Mouse (Mus musculus): ENCODE data around the gene Disc1. TPM values are rescaled to one million over a fixed set of nuclear protein-coding genes. Genes with fewer than 3 reads are reported as not detected.

The Disc1 gene
- total and polyA plus RNA-seq, 3 experiments, result not detected

DNA sequence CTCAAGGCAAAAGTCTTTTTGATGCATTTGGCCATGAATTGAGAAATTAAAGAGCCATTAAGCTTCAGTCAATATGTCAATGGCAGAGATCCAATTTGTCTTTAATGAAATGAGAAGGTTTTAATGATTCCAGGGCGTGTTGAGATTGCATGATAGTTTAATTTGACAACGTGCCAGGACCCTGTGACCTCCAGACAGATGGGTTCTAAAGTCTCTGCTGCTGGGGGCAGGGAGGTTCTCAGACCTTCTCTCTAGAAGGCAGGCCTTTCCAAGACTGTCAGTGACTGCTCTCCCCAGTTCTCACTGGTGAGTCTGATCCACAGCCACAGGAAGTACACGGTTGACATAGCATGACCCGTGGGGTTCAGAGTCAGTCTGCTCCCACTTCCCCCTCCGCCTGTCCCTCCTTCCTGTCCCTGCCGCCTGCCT lies 170.3 kb downstream of the Disc1 start:
- no peak overlapping the region for H3K4me2 ChIP-seq (ENCODE audit: insufficient read depth, low read depth, poor library complexity, severe bottlenecking)
- H3K9me3 ChIP-seq (replicated peaks; ENCODE audit: low read length), result no peaks in the 10 kb centered on the region
- dilution Hi-C loops (cut with MboI; ENCODE audit: extremely low pct_ligation_motif_present, extremely low pct_unique_long_range_greater_than_20kb, low sequenced_read_pairs), result no loop called here
- no peak for TF ChIP-seq USF1 (IDR thresholded peaks at IDR 0.05; ENCODE audit: low read depth, low read length)
- no peak for TF ChIP-seq IRF4 (IDR thresholded peaks at IDR 0.05; ENCODE audit: low read depth, low read length)
- no peak for TF ChIP-seq NELFE (IDR thresholded peaks at IDR 0.05; ENCODE audit: low read depth, low read length)
- no peak for TF ChIP-seq MEF2A (IDR thresholded peaks at IDR 0.05; ENCODE audit: borderline replicate concordance, low read depth, low read length)
- TF ChIP-seq TCF12 (IDR thresholded peaks at IDR 0.05; ENCODE audit: low read depth, low read length), result no peak
- no peak for TF ChIP-seq RAD21 (IDR thresholded peaks at IDR 0.05; ENCODE audit: low read depth, low read length)
- TF ChIP-seq BHLHE40 (IDR thresholded peaks at IDR 0.05; ENCODE audit: low read depth, low read length), result no peak
- TF ChIP-seq SMC3 (IDR thresholded peaks at IDR 0.05; ENCODE audit: low read depth, low read length), result no peak
- peaks cover 0 to 13% of the 10 kb centered on the region in 2 experiments; a peak in 1 of 4 replicates for H3K4me1 ChIP-seq (ENCODE audit: control insufficient read depth in 1 of 2, insufficient read depth in 2 of 2)
- in situ Hi-C loops (cut with MboI; ENCODE audit: low pct_ligation_motif_present, low pct_unique_long_range_greater_than_20kb, low sequenced_read_pairs), result no loop called here
- H3K27me3 ChIP-seq (replicated peaks), result peaks cover 4% of the 10 kb centered on the region
- no peak for DNase-seq (ENCODE audit: extremely low read depth)
- no peaks in the 10 kb centered on the region for H3K79me2 ChIP-seq (replicated peaks; ENCODE audit: control insufficient read depth, extremely low read depth, insufficient read depth, poor library complexity, severe bottlenecking)
- H3K9ac ChIP-seq (ENCODE audit: insufficient read depth, low read depth), result no peak overlapping the region
- H3K36me3 ChIP-seq (replicated peaks in 1 of 2; ENCODE audit: control insufficient read depth in 1 of 2, insufficient read depth in 1 of 2, low read length in 1 of 2), result no peaks in the 10 kb centered on the region
- H3K27ac ChIP-seq (ENCODE audit: insufficient read depth, low read depth), result no peak overlapping the region
- no peak overlapping the region for H3K4me3 ChIP-seq (replicated peaks in 1 of 3; ENCODE audit: low read depth in 2 of 3, low read length in 2 of 3, poor library complexity in 1 of 3)

- TF ChIP-seq IRF4 (IDR thresholded peaks at IDR 0.05; ENCODE audit: low read depth, low read length), result no peak
- TF ChIP-seq JUND (conservative IDR thresholded peaks at IDR 0.05; ENCODE audit: low read depth, low read length), result no peak
- TF ChIP-seq CTCF (conservative IDR thresholded peaks at IDR 0.05 in 1 of 2, IDR thresholded peaks at IDR 0.05 in 1 of 2; ENCODE audit: low read depth in 2 of 2, low read length in 2 of 2), result no peak
- no peak for TF ChIP-seq ZMIZ1 (IDR thresholded peaks at IDR 0.05; ENCODE audit: low read depth, low read length)
- no peak for TF ChIP-seq CHD2 (IDR thresholded peaks at IDR 0.05; ENCODE audit: low read length)
- no peak for TF ChIP-seq EP300 (IDR thresholded peaks at IDR 0.05; ENCODE audit: low read length)
- Histone ChIP-seq H3K36me3 (replicated peaks in 1 of 2; ENCODE audit: control insufficient read depth in 1 of 2, insufficient read depth in 1 of 2, low read length in 1 of 2) (no peaks in the 10 kb centered on the region), H3K4me3 (replicated peaks in 1 of 3; ENCODE audit: low read depth in 2 of 3, low read length in 2 of 3, poor library complexity in 1 of 3) (no peak overlapping the region), H3K9ac (ENCODE audit: insufficient read depth, low read depth) (no peak overlapping the region), H3K27ac (ENCODE audit: insufficient read depth, low read depth) (no peak overlapping the region), H3K4me1 (ENCODE audit: control insufficient read depth in 1 of 2, insufficient read depth in 2 of 2) (peaks cover 0 to 13% of the 10 kb centered on the region in 2 experiments; a peak in 1 of 4 replicates), H3K79me2 (replicated peaks; ENCODE audit: control insufficient read depth, extremely low read depth, insufficient read depth, poor library complexity, severe bottlenecking) (no peaks in the 10 kb centered on the region), H3K4me2 (ENCODE audit: insufficient read depth, low read depth, poor library complexity, severe bottlenecking) (no peak overlapping the region), H3K27me3 (replicated peaks) (peaks cover 2% of the 10 kb centered on the region), H3K9me3 (replicated peaks; ENCODE audit: low read length) (no peaks in the 10 kb centered on the region)
- DNase-seq (ENCODE audit: extremely low read depth), result no peak
- dilution Hi-C loops (cut with MboI; ENCODE audit: extremely low pct_ligation_motif_present, extremely low pct_unique_long_range_greater_than_20kb, low sequenced_read_pairs) (no loop called here), in situ Hi-C loops (cut with MboI; ENCODE audit: low pct_ligation_motif_present, low pct_unique_long_range_greater_than_20kb, low sequenced_read_pairs) (no loop called here)
Observed at GRCm38 (mm10) chr8:125225266-125225665, 171.3 kb downstream of the Disc1 start.

DNA sequence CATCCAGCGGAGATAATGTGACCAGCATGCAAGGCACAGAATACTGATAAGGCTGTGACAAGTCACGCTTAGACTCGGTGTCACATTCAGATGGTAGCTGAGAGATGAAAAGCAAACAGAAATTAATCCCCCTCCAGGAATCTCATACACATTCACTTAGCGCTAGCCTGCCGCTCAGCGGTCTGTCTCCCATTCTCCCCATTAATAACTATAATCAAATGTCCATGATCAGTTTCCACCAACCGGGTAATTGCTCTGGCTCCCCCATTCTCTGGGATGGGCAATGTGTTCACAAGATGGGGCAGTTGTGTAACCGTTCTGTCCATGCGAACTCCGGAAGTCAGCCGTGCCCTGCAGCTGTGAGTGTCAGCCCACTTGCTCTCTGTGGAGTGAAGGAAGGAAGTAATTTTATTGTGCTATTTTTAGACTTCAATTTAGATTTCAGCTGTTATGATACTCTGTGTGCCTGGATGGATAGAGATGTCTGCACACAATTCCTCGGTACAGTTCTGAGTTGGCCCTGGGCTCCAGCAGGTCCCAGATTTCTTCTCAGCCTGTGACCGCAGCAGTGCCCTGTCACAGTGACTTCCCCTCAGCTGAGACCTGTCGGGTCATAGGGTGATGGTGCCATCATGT lies 173.1 kb downstream of the Disc1 start:
- no peaks in the 10 kb centered on the region for H3K36me3 ChIP-seq (replicated peaks in 1 of 2; ENCODE audit: control insufficient read depth in 1 of 2, insufficient read depth in 1 of 2, low read length in 1 of 2)
- H3K27me3 ChIP-seq (replicated peaks), result peaks cover 2% of the 10 kb centered on the region
- in situ Hi-C loops (cut with MboI; ENCODE audit: low pct_ligation_motif_present, low pct_unique_long_range_greater_than_20kb, low sequenced_read_pairs), result no loop called here
- no peaks in the 10 kb centered on the region for H3K79me2 ChIP-seq (replicated peaks; ENCODE audit: control insufficient read depth, extremely low read depth, insufficient read depth, poor library complexity, severe bottlenecking)
- H3K9me3 ChIP-seq (replicated peaks; ENCODE audit: low read length), result no peaks in the 10 kb centered on the region
- H3K4me3 ChIP-seq (replicated peaks in 1 of 3; ENCODE audit: low read depth in 2 of 3, low read length in 2 of 3, poor library complexity in 1 of 3), result no peak overlapping the region
- no peak overlapping the region for H3K27ac ChIP-seq (ENCODE audit: insufficient read depth, low read depth)
- H3K9ac ChIP-seq (ENCODE audit: insufficient read depth, low read depth), result no peak overlapping the region
- peaks cover 0 to 13% of the 10 kb centered on the region in 2 experiments; a peak in 1 of 4 replicates for H3K4me1 ChIP-seq (ENCODE audit: control insufficient read depth in 1 of 2, insufficient read depth in 2 of 2)
- dilution Hi-C loops (cut with MboI; ENCODE audit: extremely low pct_ligation_motif_present, extremely low pct_unique_long_range_greater_than_20kb, low sequenced_read_pairs), result no loop called here
- no peak overlapping the region for H3K4me2 ChIP-seq (ENCODE audit: insufficient read depth, low read depth, poor library complexity, severe bottlenecking)
- DNase-seq (ENCODE audit: extremely low read depth), result no peak
- no peak for TF ChIP-seq ZKSCAN1 (IDR thresholded peaks at IDR 0.05; ENCODE audit: borderline replicate concordance, low read depth, low read length)
- no peak for TF ChIP-seq RCOR1 (conservative IDR thresholded peaks at IDR 0.05; ENCODE audit: low read depth, low read length)
- TF ChIP-seq POLR2AphosphoS2 (IDR thresholded peaks at IDR 0.05; ENCODE audit: low read depth, low read length), result no peak
